Comparison of ENCODE assay signal across 9 mouse cellular contexts in the genomic region with DNA sequence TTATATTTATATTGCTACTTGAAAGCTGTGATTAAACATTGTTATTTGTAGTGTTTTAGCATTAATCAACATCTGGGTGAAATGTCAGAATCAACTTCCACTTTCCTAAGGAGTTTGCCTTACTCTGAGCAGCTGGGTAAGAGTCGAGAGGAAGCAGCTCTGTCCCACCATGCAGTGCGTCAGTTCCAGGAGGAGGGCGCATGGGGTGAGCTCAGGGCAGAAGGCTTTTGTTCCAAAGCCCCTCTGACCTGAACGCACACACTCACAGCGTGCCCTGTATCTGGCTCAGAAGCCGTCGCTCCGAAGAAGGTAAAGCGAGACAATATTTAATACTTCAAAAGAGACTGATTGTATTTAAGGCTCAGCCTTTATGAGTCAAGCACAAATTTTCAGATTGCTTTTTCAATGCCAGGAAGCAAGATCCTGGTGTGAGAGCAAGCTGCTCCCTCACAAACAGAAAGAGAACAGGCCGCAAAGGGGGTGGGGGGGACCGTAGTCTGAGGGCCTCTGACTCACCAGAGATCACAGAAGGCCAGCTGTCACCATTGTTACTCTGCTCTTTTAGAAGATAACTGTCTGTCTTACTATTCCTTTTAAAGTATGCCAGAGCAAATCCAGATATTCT.
DNase-seq lines count a peak whose midpoint lies in the region; ATAC-seq lines count a peak whose summit lies in the region.
"Had no signal": no experiment of that assay in that cellular context is flagged by ENCODE, and none has a peak within 500 bp of the region (broad histone marks: within the 10 kb centered on the region; RNA-seq: fewer than 3 reads in every experiment).

No protein-coding gene starts in this region.

- no peaks in the 10 kb centered on the region for H3K36me3 ChIP-seq in kidney, embryonic 14.5 days (ENCODE audit: control insufficient read depth, insufficient read depth, low read length)
- H3K36me3 ChIP-seq in embryonic facial prominence, embryonic 12.5 days = no peaks in the 10 kb centered on the region
- H3K36me3 ChIP-seq in liver, embryonic 11.5 days (ENCODE audit: control insufficient read depth, insufficient read depth, low read length) = no peaks in the 10 kb centered on the region
- no peaks in the 10 kb centered on the region for H3K36me3 ChIP-seq in midbrain, embryonic 14.5 days (ENCODE audit: control insufficient read depth, insufficient read depth, low read length)
- H3K36me3 ChIP-seq: embryonic facial prominence, embryonic 15.5 days had no signal

- H3K4me1 ChIP-seq in kidney, embryonic 14.5 days (ENCODE audit: control insufficient read depth, insufficient read depth, low read length) = no peaks in the 10 kb centered on the region
- H3K4me1 ChIP-seq in embryonic facial prominence, embryonic 12.5 days = no peaks in the 10 kb centered on the region
- no peaks in the 10 kb centered on the region for H3K4me1 ChIP-seq in liver, embryonic 11.5 days (replicated peaks; ENCODE audit: control insufficient read depth, insufficient read depth, low read length)
- peaks cover 12% of the 10 kb centered on the region; the same call in 1 of the 2 replicates for H3K4me1 ChIP-seq in midbrain, embryonic 14.5 days (ENCODE audit: control insufficient read depth, insufficient read depth, low read length)
- H3K4me1 ChIP-seq: embryonic facial prominence, embryonic 15.5 days had no signal

- intact Hi-C loops in heart, postnatal 36 days (cut with DNase I) = loop anchor here (10.0 kb wide), 1 partner anchor 129 kb away; no protein-coding TSS in a partner anchor

- WGBS in kidney, embryonic 14.5 days = 51% methylated on average over 11 of the region's 11 CpGs
- 47% methylated on average over 11 of the region's 11 CpGs for WGBS in embryonic facial prominence, embryonic 12.5 days
- WGBS in liver, embryonic 11.5 days = 48% methylated on average over 11 of the region's 11 CpGs
- WGBS in midbrain, embryonic 14.5 days = 12% methylated on average over 11 of the region's 11 CpGs

- no peaks in the 10 kb centered on the region for H3K9me3 ChIP-seq in kidney, embryonic 14.5 days (ENCODE audit: control insufficient read depth, low read length)
- H3K9me3 ChIP-seq in embryonic facial prominence, embryonic 12.5 days = no peaks in the 10 kb centered on the region
- no peaks in the 10 kb centered on the region for H3K9me3 ChIP-seq in liver, embryonic 11.5 days (ENCODE audit: control insufficient read depth, low read length)
- no peaks in the 10 kb centered on the region for H3K9me3 ChIP-seq in midbrain, embryonic 14.5 days (ENCODE audit: control insufficient read depth, low read length)
- H3K9me3 ChIP-seq: embryonic facial prominence, embryonic 15.5 days had no signal

- no peaks in the 10 kb centered on the region for H3K27me3 ChIP-seq in kidney, embryonic 14.5 days (ENCODE audit: control insufficient read depth, insufficient read depth, low read length)
- H3K27me3 ChIP-seq in embryonic facial prominence, embryonic 12.5 days = no peaks in the 10 kb centered on the region
- H3K27me3 ChIP-seq in liver, embryonic 11.5 days (replicated peaks; ENCODE audit: control insufficient read depth, insufficient read depth, low read length) = no peaks in the 10 kb centered on the region
- no peaks in the 10 kb centered on the region for H3K27me3 ChIP-seq in midbrain, embryonic 14.5 days (ENCODE audit: control insufficient read depth, insufficient read depth, low read length)
- H3K27me3 ChIP-seq: embryonic facial prominence, embryonic 15.5 days had no signal

- peak; percentile 27 for DNase-seq in kidney, adult 11 months
- DNase-seq in heart, postnatal 36 days = peak; percentile 31 to 36
- no peak for DNase-seq in liver, embryonic 11.5 days (ENCODE audit: low spot score)
- peak; percentile 39 for DNase-seq in midbrain, embryonic 14.5 days
- DNase-seq in frontal cortex, postnatal 14 days (ENCODE audit: low spot score in 2 of 2) = no peak

- no peak overlapping the region for H3K4me2 ChIP-seq in kidney, embryonic 14.5 days (replicated peaks; ENCODE audit: low read depth, low read length)
- no peak overlapping the region for H3K4me2 ChIP-seq in embryonic facial prominence, embryonic 12.5 days (replicated peaks)
- no peak overlapping the region; the same call in 1 of the 2 replicates for H3K4me2 ChIP-seq in liver, embryonic 11.5 days
- no peak overlapping the region for H3K4me2 ChIP-seq in midbrain, embryonic 14.5 days (ENCODE audit: low read length)
- H3K4me2 ChIP-seq: embryonic facial prominence, embryonic 15.5 days had no signal

- no peak overlapping the region for H3K4me3 ChIP-seq in kidney, embryonic 14.5 days (ENCODE audit: low read length)
- no peak overlapping the region for H3K4me3 ChIP-seq in embryonic facial prominence, embryonic 12.5 days
- H3K4me3 ChIP-seq in liver, embryonic 11.5 days (ENCODE audit: low read depth, low read length) = no peak overlapping the region
- no peak overlapping the region for H3K4me3 ChIP-seq in midbrain, embryonic 14.5 days (replicated peaks; ENCODE audit: low read depth, low read length)
- H3K4me3 ChIP-seq: embryonic facial prominence, embryonic 15.5 days had no signal

- no peak overlapping the region for H3K27ac ChIP-seq in kidney, embryonic 14.5 days (ENCODE audit: low read depth, low read length)
- H3K27ac ChIP-seq in embryonic facial prominence, embryonic 12.5 days = no peak overlapping the region
- H3K27ac ChIP-seq in liver, embryonic 11.5 days (ENCODE audit: low read depth, low read length) = no peak overlapping the region
- H3K27ac ChIP-seq in midbrain, embryonic 14.5 days (replicated peaks; ENCODE audit: low read depth, low read length) = no peak overlapping the region; the same call in 1 of the 2 replicates
- H3K27ac ChIP-seq: embryonic facial prominence, embryonic 15.5 days had no signal

- no peak overlapping the region for H3K9ac ChIP-seq in kidney, embryonic 14.5 days (ENCODE audit: low read depth, low read length)
- no peak overlapping the region for H3K9ac ChIP-seq in embryonic facial prominence, embryonic 12.5 days
- H3K9ac ChIP-seq in liver, embryonic 11.5 days (ENCODE audit: low read depth, low read length) = no peak overlapping the region
- H3K9ac ChIP-seq in midbrain, embryonic 14.5 days (replicated peaks; ENCODE audit: low read length) = no peak overlapping the region
- H3K9ac ChIP-seq: embryonic facial prominence, embryonic 15.5 days had no signal

- no peak; the same call in 1 of the 2 replicates for ATAC-seq in kidney, embryonic 14.5 days (ENCODE audit: low FRiP score, low TSS enrichment)
- 0 out of 2 replicates have a peak, but pooled peaks have one; percentile 60 for ATAC-seq in embryonic facial prominence, embryonic 12.5 days (ENCODE audit: insufficient number of reproducible peaks, insufficient read depth, low FRiP score, low TSS enrichment)
- peak; percentile 66 for ATAC-seq in liver, embryonic 11.5 days (replicated peaks; ENCODE audit: low FRiP score)
- peak; percentile 78; the same call in 1 of the 2 replicates for ATAC-seq in midbrain, embryonic 14.5 days (ENCODE audit: low FRiP score, low TSS enrichment)
- ATAC-seq in activated CD4-positive, CD25-positive, alpha-beta regulatory T cell, adult 4 months = no peak

Comparison
In these comparisons a context has a peak if more than half of its experiments do, and no peak if none do; other contexts are left out.
1. DNase-seq: peak in kidney, adult 11 months (single experiment), heart, postnatal 36 days (2 of 2) and midbrain, embryonic 14.5 days (single experiment); none in liver, embryonic 11.5 days (single experiment) and frontal cortex, postnatal 14 days (0 of 2).
2. ATAC-seq: peak in embryonic facial prominence, embryonic 12.5 days (single experiment), liver, embryonic 11.5 days (single experiment) and midbrain, embryonic 14.5 days (single experiment); none in kidney, embryonic 14.5 days (single experiment) and activated CD4-positive, CD25-positive, alpha-beta regulatory T cell, adult 4 months (single experiment).